Mouse (Mus musculus) CH12.LX (cell line): ENCODE results near the gene Tsks.

Experiments used
- CTCF ChIP-seq, 2 experiments: IDR thresholded peaks in 1 of 2; conservative IDR thresholded peaks in 1 of 2; 2 replicates each; pipeline ENCODE4 v1.5.1; 2011 to 2012; ENCODE audit warnings: low read depth in 2 of 2, low read length in 2 of 2, improper control_type of control experiment in 1 of 2, inconsistent platforms in 1 of 2, mild to moderate bottlenecking in 1 of 2, moderate library complexity in 1 of 2
- E2F4 ChIP-seq: IDR thresholded peaks from 2 replicates; pipeline ENCODE4 v1.6.1; 2011; ENCODE audit warnings: low read depth, low read length, improper control_type of control experiment; ENCODE audit not compliant: insufficient replicate concordance
- EP300 ChIP-seq: IDR thresholded peaks from 2 replicates; pipeline ENCODE4 v1.6.1; 2011; ENCODE audit warnings: low read length, improper control_type of control experiment
- KAT2A ChIP-seq: IDR thresholded peaks from 2 replicates; pipeline ENCODE4 v1.6.1; 2012; ENCODE audit warnings: low read length, improper control_type of control experiment, inconsistent platforms; ENCODE audit not compliant: insufficient replicate concordance
- MYC ChIP-seq: IDR thresholded peaks from 2 replicates; pipeline ENCODE4 v1.6.1; 2011; ENCODE audit warnings: low read depth, mild to moderate bottlenecking, improper control_type of control experiment, low read length
- NRF1 ChIP-seq: IDR thresholded peaks from 2 replicates; pipeline ENCODE4 v1.6.1; 2014; ENCODE audit warnings: low read depth, mild to moderate bottlenecking, inconsistent platforms, low read length, improper control_type of control experiment, moderate library complexity
- PAX5 ChIP-seq: IDR thresholded peaks from 2 replicates; pipeline ENCODE4 v1.6.1; 2012; ENCODE audit warnings: low read length, inconsistent platforms, mixed read lengths
- TCF12 ChIP-seq: IDR thresholded peaks from 2 replicates; pipeline ENCODE4 v1.6.1; 2014; ENCODE audit warnings: low read depth, mild to moderate bottlenecking, inconsistent platforms, low read length, improper control_type of control experiment
- USF1 ChIP-seq: IDR thresholded peaks from 2 replicates; pipeline ENCODE4 v1.6.1; 2014; ENCODE audit warnings: low read depth, mild to moderate bottlenecking, inconsistent platforms, low read length, improper control_type of control experiment
- ZMIZ1 ChIP-seq: IDR thresholded peaks from 2 replicates; pipeline ENCODE4 v1.6.1; 2012; ENCODE audit warnings: low read depth, mild to moderate bottlenecking, inconsistent platforms, low read length, improper control_type of control experiment

DNA sequence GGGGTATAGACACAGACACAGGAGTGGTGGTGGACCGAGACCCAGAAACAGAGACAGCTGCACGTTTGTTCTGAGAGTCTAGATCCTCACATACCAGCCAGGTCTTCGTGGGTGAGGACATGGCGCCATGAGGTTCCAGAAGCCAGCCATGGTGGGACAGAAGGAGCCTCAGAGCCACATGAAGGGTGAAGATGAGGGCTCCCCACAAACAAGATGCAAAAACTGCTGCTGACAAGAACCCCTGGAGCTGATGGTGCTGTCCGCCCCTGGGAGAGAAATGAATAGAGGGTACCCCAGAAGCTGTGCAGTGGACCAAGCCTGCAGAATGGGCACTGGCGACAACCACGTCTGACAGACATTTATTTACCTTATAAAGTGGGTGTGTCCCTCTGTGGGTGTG, 28.1 kb downstream of the Tsks start:
- TF ChIP-seq PAX5 = no peak
- TF ChIP-seq CTCF (conservative IDR thresholded peaks at IDR 0.05 in 1 of 2, IDR thresholded peaks at IDR 0.05 in 1 of 2; ENCODE audit: low read depth in 2 of 2, low read length in 2 of 2) = no peak
- no peak for TF ChIP-seq TCF12
- TF ChIP-seq KAT2A = no peak
- TF ChIP-seq EP300 = no peak
- TF ChIP-seq E2F4 = no peak
- no peak for TF ChIP-seq NRF1
- TF ChIP-seq MYC = no peak
- no peak for TF ChIP-seq ZMIZ1
- TF ChIP-seq USF1 = no peak
